Mouse (Mus musculus) brain, embryonic 14.5 days (tissue): ENCODE data around the gene 1700020L24Rik. TPM values are rescaled to one million over a fixed set of nuclear protein-coding genes. Genes with fewer than 3 reads are reported as not detected.

Experiments used
- DNase-seq: peaks from one replicate; pipeline ENCODE4 v3.0.0-alpha.2; 2011; ENCODE audit warnings: low read depth
- CTCF ChIP-seq: fragments of 200-500 bp; IDR thresholded peaks from 2 replicates; pipeline ENCODE4 v1.5.1; 2012; ENCODE audit warnings: inconsistent platforms, mild to moderate bottlenecking, moderate library complexity, borderline replicate concordance; ENCODE audit not compliant: insufficient read depth, insufficient read length; ENCODE audit errors: extremely low read depth
- POLR2A ChIP-seq: fragments of 200-500 bp; IDR thresholded peaks from 2 replicates; pipeline ENCODE4 v1.6.1; 2012; ENCODE audit warnings: mild to moderate bottlenecking, inconsistent platforms, borderline replicate concordance; ENCODE audit not compliant: poor library complexity, insufficient read depth, insufficient read length, severe bottlenecking; ENCODE audit errors: extremely low read depth
- polyA plus RNA-seq: library from polyadenylated mRNA; depleted of rRNA; stranded (reverse); fragments of >200 nt; gene quantifications from 2 replicates; pipeline ENCODE4 v1.2.3, GENCODE M21; 2012; rRNA removed

The 1700020L24Rik gene
- polyA plus RNA-seq, 1 experiment, result 0.55 TPM

DNA sequence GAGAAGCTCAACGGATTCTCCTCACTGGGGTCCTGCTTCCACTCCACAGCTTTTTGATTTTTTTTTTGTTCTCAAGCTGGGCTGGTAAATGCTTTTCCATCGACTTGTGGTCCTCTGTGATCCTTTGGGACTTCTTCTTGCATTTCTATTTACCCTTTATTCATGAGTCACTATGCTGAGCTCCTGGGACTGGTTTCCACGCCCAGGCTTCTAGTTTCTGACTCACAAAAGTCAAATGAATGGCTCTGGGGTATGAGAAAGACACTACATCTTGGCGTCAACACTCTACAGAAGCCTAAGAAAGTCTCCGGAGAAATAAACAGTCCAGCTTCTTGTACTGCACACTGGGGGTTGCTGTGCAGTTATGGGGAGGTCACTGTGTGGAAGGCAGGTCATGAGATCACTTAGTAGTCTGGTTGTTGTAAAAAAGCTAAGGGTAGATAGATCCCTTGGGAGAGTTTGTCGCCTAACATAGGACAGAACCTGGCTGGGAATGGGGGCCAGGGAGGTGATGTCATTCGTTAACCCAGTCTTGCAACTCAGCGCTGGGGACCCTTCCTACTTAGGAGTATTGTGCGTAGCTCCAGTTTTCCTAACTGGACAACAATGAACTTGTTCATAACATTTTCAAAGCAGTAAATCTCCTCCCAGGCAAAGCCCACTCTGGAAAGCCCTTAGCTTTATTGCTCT lies 20.6 kb downstream of the 1700020L24Rik start:
- TF ChIP-seq POLR2A (no peak), CTCF (no peak)
- no peak for DNase-seq

DNA sequence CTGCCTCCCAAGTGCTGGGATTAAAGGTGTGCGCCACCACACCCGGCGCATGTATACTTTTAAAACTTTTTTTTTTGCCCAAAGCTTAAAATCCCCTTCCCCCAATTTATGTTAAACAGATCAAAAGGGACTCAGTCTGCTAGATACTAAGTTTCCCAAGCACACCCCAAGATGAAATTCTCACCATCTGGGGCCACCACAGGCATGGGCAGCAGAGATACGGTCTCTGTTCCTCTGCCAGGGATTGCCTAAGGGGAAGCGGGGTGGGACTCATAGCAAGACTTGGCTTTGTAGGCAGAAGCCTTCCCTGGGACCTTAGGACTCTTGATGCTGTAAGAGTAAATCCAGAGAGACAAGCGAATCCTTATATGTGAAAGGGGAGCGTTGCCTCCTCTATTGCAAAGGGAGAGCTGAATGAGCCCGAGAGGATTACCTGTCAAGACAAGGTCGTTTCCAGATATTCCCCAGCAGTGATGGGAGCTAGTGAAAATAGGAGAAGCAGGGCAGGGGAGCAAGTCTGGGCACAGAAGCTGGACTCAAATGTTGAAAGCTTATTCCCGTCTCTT lies 24.1 kb downstream of the 1700020L24Rik start:
- no peak for DNase-seq
- TF ChIP-seq POLR2A (no peak), CTCF (no peak)

DNA sequence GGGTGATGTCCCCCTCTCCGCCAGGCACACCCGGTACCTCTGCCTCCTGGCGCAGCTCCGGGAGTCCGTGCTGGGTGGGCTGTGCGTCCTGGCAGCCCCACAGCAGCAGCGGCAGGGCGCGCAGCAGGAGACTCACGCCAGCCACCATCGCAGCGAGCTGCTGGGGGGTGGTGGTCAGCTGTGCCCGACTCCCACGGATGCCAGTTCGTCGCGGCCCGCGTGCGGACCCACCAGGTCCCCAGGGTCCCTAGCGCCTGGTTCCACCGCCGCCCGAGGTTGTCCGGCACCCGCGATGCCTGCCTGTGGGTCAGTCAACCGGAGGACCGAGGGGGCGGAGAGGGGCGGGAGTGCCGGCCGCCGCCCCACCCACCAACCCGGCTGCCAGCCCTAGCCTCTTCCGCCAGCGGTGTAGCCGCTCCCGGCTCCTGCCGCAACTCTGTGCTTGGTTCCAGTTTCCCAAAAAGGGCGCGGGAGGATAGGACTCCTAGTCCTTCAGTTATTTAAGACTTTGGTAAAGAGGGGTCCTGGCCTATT lies 25.3 kb downstream of the 1700020L24Rik start, which contains the start of gene Mmp28:
TSS of gene Mmp28 (minus strand) at position 361 of the 534 bp plus-strand sequence.
- DNase-seq, result peak; percentile 19
- TF ChIP-seq CTCF (no peak), POLR2A (no peak)

DNA sequence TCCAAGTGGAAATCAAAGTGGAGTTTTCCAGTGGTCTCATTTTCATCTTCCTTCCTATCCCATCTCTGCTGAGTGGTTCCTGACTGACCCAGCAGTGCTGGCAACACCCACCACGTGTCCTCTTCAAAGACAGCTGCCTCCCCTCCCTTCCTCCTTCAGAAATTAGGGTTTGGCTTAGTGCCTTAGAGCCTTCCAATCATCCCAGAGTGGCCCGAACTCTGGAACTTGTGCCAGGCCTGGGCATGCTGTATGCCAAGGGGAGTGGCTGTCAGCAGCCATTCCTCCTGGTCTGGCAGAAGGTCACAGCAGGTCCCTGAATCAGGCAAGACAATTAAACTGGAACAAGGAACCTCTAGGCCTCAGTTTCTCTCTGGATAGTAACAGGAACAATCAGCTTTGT lies 28.5 kb downstream of the 1700020L24Rik start:
- no peak for TF ChIP-seq CTCF
- no peak for TF ChIP-seq POLR2A
- peak; percentile 68 for DNase-seq

- TF ChIP-seq POLR2A, result no peak
- no peak for TF ChIP-seq CTCF
- peak; percentile 85 for DNase-seq
Observed at GRCm38 (mm10) chr11:83467120-83467652, 29.7 kb downstream of the 1700020L24Rik start.

GRCm38 (mm10) chr11:83468765-83469164 lies 31.3 kb downstream of the 1700020L24Rik start:
- TF ChIP-seq CTCF, result no peak
- TF ChIP-seq POLR2A, result no peak

DNA sequence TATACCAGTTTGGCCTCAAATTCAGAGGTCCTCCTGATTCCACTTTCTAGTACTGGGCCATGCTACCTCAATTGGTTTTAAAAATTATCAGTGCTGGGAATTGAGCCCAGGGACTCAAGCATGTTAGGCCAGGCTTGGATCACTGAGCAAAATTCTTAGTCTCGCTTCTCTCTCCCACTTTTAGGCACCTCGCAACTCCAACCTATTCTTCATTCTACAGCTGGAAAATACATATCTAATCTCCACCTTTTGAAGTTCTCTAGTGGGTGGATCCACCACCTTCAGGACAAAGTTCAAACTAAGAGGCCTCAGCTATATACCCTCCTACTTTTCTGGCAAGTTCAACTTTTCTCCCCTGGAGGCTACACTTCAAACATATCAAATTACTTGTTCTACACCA lies 34.3 kb downstream of the 1700020L24Rik start:
- TF ChIP-seq POLR2A, result no peak
- TF ChIP-seq CTCF, result no peak
- no peak for DNase-seq

More at GRCm38 (mm10) chr11:83468765-83469164, 31.3 kb downstream of the 1700020L24Rik start:
- no peak for DNase-seq

DNA sequence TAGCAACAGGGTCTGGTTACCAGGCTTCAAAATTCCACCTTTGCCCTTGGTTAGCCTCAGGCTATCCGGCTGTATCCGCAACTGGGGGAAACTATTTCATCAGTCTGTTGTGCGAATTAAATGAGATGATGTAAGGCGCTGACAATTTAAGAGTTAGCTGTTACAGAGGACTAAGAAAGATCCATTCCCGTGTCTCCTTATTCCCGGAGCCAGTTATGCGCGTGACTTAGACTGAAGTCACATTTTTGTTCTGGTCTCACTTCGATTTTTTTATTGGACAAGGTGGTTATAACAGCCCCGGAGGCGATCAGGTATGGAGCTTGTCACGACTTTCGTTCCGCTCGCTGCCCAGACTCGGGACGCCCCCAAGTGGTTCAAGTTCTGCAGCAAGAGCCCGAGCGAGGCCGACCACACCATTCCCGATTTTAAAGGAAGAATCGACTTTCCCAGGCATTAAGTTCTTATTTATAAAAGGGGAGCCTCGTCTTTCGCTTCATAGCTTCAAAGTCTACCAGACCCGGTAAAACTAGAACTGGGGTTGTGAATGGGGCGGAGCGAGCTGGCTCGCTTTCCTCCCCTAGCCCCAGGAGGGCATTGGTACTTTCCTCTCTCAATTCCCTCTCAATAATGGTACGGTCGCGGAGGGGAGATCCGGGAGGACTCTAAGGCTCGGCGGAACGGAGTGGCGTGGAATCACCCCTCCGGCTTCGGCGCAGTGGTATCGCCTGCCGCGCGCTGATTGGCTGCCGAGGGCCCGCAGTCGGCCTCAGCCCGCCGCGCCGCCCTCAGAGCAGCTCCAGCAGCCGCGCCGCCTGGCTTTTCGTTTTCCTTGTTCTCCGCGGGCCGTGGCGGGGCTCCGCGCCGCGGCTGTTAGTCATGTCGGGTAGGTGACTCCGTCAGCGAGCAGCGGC lies 35.1 kb downstream of the 1700020L24Rik start, which contains the start of gene Taf15:
TSS of gene Taf15 (plus strand) at position 763 of the 911 bp plus-strand sequence.
- TF ChIP-seq POLR2A, result peak; percentile 93
- peak; percentile 62 for TF ChIP-seq CTCF

DNA sequence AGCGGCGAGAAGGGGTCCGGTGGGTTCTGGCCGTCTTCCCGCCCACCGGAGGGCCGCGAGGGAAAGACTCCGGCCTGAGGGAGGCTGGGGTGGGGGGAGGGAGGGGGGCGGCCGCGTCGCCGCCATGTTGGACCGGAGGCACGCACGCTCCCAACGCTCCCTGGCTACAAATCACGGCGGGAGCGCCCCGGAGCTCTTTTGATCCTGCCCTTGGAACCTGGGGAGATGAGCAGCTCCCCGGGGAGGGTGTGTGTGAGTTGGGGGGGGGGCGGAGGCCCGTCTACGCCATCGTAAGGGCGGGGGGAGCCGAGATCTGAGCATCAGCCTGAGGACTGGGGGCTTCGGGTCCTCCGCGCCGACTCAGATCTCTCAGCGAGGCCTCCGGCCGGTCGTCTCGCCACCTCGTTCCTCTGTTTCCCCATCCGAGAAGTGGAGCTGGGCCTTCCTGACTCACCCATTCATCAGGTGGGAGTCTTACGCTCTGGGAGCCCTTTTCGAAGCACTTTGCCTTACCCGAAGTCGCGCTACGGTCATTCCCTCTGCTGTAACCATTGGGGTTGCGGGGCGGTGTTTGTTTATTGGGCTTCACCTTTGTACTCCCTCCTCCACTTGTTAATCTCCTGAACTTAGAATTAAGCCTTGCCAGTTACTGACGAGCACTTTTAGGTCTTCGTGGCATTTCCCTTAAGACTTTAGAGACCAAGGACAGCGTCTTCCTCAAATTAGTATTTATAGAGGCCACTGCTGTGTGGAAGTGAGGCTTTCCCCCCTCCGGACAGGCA lies 35.9 kb downstream of the 1700020L24Rik start:
- no peak for DNase-seq

More for the DNA sequence above, 35.1 kb downstream of the 1700020L24Rik start, which contains the start of gene Taf15:
- peak; percentile 100 for DNase-seq

More for the DNA sequence above, 35.9 kb downstream of the 1700020L24Rik start:
- no peak for TF ChIP-seq CTCF
- TF ChIP-seq POLR2A, result no peak

Other genes starting within 250 kb of the 1700020L24Rik start
- 0.14 and 0.25 TPM in 2 replicates for gene Slfn3, start 246.3 kb upstream of the 1700020L24Rik start, polyA plus RNA-seq
- 0.05 and 0.09 TPM in 2 replicates for gene Slfn14, start 151.0 kb upstream of the 1700020L24Rik start, polyA plus RNA-seq
- gene Ap2b1, start 138.7 kb upstream of the 1700020L24Rik start, polyA plus RNA-seq, result 83.2 and 149 TPM in 2 replicates
- gene Pex12, start 135.1 kb upstream of the 1700020L24Rik start, polyA plus RNA-seq, result 13.6 and 13.7 TPM in 2 replicates
- 74.3 and 88.9 TPM in 2 replicates for gene Rasl10b, start 28.5 kb upstream of the 1700020L24Rik start, polyA plus RNA-seq
- gene Gas2l2, start 8.2 kb upstream of the 1700020L24Rik start, polyA plus RNA-seq, result 0.21 and 0.63 TPM in 2 replicates
- gene Mmp28, start 25.4 kb downstream of the 1700020L24Rik start, polyA plus RNA-seq, result 5.5 and 9.1 TPM in 2 replicates
- gene Taf15, start 35.4 kb downstream of the 1700020L24Rik start, polyA plus RNA-seq, result 51.0 and 92.8 TPM in 2 replicates
- gene Heatr9, start 84.5 kb downstream of the 1700020L24Rik start, polyA plus RNA-seq, result not detected in 2 replicates
- 0.21 TPM in 1 of 2 replicates, not detected in the other for gene Ccl5, start 92.8 kb downstream of the 1700020L24Rik start, polyA plus RNA-seq
- gene Ccl9, start 141.0 kb downstream of the 1700020L24Rik start, polyA plus RNA-seq, result 0.83 and 1.00 TPM in 2 replicates
- gene Ccl6, start 155.4 kb downstream of the 1700020L24Rik start, polyA plus RNA-seq, result 0.72 and 0.78 TPM in 2 replicates
- gene Rpl9-ps1, start 207.9 kb downstream of the 1700020L24Rik start, polyA plus RNA-seq, result not detected in 2 replicates
- 1.7 and 2.4 TPM in 2 replicates for gene Ccl3, start 211.7 kb downstream of the 1700020L24Rik start, polyA plus RNA-seq
- 0.38 and 0.44 TPM in 2 replicates for gene Ccl4, start 224.9 kb downstream of the 1700020L24Rik start, polyA plus RNA-seq